Mouse (Mus musculus): ENCODE measurements at regions not wholly inside any gene's neighbourhood (a gene's known extent, or its start where the extent isn't known, plus 50 kb on each side); places are given as distances from the start of the nearest gene placed in this dataset.

- H3K27me3 ChIP-seq (ENCODE audit: control insufficient read depth, insufficient read depth, low read length): no peaks in the 10 kb centered on the region
- peak overlapping the region; percentile 56 for H3K27ac ChIP-seq
- 74% methylated on average over 3 of the region's 3 CpGs for WGBS
- TF ChIP-seq CTCF (IDR thresholded peaks at IDR 0.05): no peak
- no peak for TF ChIP-seq POLR2A (IDR thresholded peaks at IDR 0.05; ENCODE audit: insufficient read depth, low read depth, low read length)
- no peak overlapping the region for H3K9ac ChIP-seq (ENCODE audit: low read depth, low read length)
- no peak overlapping the region for H3K4me3 ChIP-seq
- H3K36me3 ChIP-seq (ENCODE audit: control insufficient read depth, insufficient read depth, low read length): peaks cover 5% of the 10 kb centered on the region
- intact Hi-C loops (cut with DNase I): loop anchor here (5.0 kb wide), 1 partner anchor 49 kb away; no protein-coding TSS in a partner anchor
- no peaks in the 10 kb centered on the region for H3K79me2 ChIP-seq (replicated peaks; ENCODE audit: control insufficient read depth, insufficient read depth, low read length)
- H3K4me1 ChIP-seq (ENCODE audit: control insufficient read depth, insufficient read depth, low read length): peaks cover 9% of the 10 kb centered on the region
- no peak for DNase-seq
These were observed 52.8 kb upstream of the Nampt start for GRCm38 (mm10) chr12:32766575-32766974.

GRCm38 (mm10) chr12:32767206-32768081 is 51.9 kb upstream of the Nampt start:
- no peak for DNase-seq
- Histone ChIP-seq H3K9ac (ENCODE audit: low read depth, low read length) (no peak overlapping the region), H3K27me3 (ENCODE audit: control insufficient read depth, insufficient read depth, low read length) (no peaks in the 10 kb centered on the region), H3K79me2 (replicated peaks; ENCODE audit: control insufficient read depth, insufficient read depth, low read length) (no peaks in the 10 kb centered on the region), H3K36me3 (ENCODE audit: control insufficient read depth, insufficient read depth, low read length) (peaks cover 5% of the 10 kb centered on the region), H3K4me3 (no peak overlapping the region), H3K27ac (peak overlapping the region; percentile 76), H3K4me1 (ENCODE audit: control insufficient read depth, insufficient read depth, low read length) (peaks cover 9% of the 10 kb centered on the region)
- TF ChIP-seq EP300 (IDR thresholded peaks at IDR 0.05; ENCODE audit: insufficient read depth, low read depth, low read length) (no peak), CTCF (IDR thresholded peaks at IDR 0.05) (no peak), POLR2A (IDR thresholded peaks at IDR 0.05; ENCODE audit: insufficient read depth, low read depth, low read length) (no peak)
- intact Hi-C loops (cut with DNase I): loop anchor here (2.0 to 5.0 kb wide), 2 partner anchors 50 to 53 kb away; no protein-coding TSS in a partner anchor
- 81% methylated on average over 7 of the region's 7 CpGs for WGBS

GRCm38 (mm10) chr12:32768082-32768743 is 51.1 kb upstream of the Nampt start:
- peaks cover 9% of the 10 kb centered on the region for H3K4me1 ChIP-seq (ENCODE audit: control insufficient read depth, insufficient read depth, low read length)
- H3K9ac ChIP-seq (ENCODE audit: low read depth, low read length): no peak overlapping the region
- DNase-seq: peak; percentile 61 to 69
- no peak overlapping the region for H3K4me3 ChIP-seq
- no peaks in the 10 kb centered on the region for H3K27me3 ChIP-seq (ENCODE audit: control insufficient read depth, insufficient read depth, low read length)
- H3K27ac ChIP-seq: peak overlapping the region; percentile 76
- H3K36me3 ChIP-seq (ENCODE audit: control insufficient read depth, insufficient read depth, low read length): peaks cover 5% of the 10 kb centered on the region
- TF ChIP-seq POLR2A (IDR thresholded peaks at IDR 0.05; ENCODE audit: insufficient read depth, low read depth, low read length) (no peak), EP300 (IDR thresholded peaks at IDR 0.05; ENCODE audit: insufficient read depth, low read depth, low read length) (peak; percentile 81), CTCF (IDR thresholded peaks at IDR 0.05) (no peak)
- intact Hi-C loops (cut with DNase I): loop anchor here (2.0 to 5.0 kb wide), 2 partner anchors 51 to 53 kb away; no protein-coding TSS in a partner anchor
- H3K79me2 ChIP-seq (replicated peaks; ENCODE audit: control insufficient read depth, insufficient read depth, low read length): no peaks in the 10 kb centered on the region
- 46% methylated on average over 3 of the region's 3 CpGs for WGBS

GRCm38 (mm10) chr12:32768744-32769535 is 50.4 kb upstream of the Nampt start:
- H3K36me3 ChIP-seq (ENCODE audit: control insufficient read depth, insufficient read depth, low read length): peaks cover 5% of the 10 kb centered on the region
- H3K4me1 ChIP-seq (ENCODE audit: control insufficient read depth, insufficient read depth, low read length): peaks cover 9% of the 10 kb centered on the region
- TF ChIP-seq CTCF (IDR thresholded peaks at IDR 0.05): no peak
- no peak for TF ChIP-seq EP300 (IDR thresholded peaks at IDR 0.05; ENCODE audit: insufficient read depth, low read depth, low read length)
- no peak for TF ChIP-seq POLR2A (IDR thresholded peaks at IDR 0.05; ENCODE audit: insufficient read depth, low read depth, low read length)
- no peak overlapping the region for H3K4me3 ChIP-seq
- H3K79me2 ChIP-seq (replicated peaks; ENCODE audit: control insufficient read depth, insufficient read depth, low read length): no peaks in the 10 kb centered on the region
- no peaks in the 10 kb centered on the region for H3K27me3 ChIP-seq (ENCODE audit: control insufficient read depth, insufficient read depth, low read length)
- intact Hi-C loops (cut with DNase I): loop anchor here (2.0 to 5.0 kb wide), 2 partner anchors 52 kb away; no protein-coding TSS in a partner anchor
- 63% methylated on average over 3 of the region's 3 CpGs for WGBS
- H3K9ac ChIP-seq (ENCODE audit: low read depth, low read length): no peak overlapping the region
- peak overlapping the region; percentile 76 for H3K27ac ChIP-seq
- no peak for DNase-seq

All from heart, adult 2 months (tissue).